Mouse (Mus musculus) urinary bladder, postnatal 25 days (tissue): ENCODE measurements around the gene Tpcn1.

Experiments used
- DNase-seq: peaks from one replicate; pipeline ENCODE4 v3.0.0; 2022; ENCODE audit warnings: low spot score

The Tpcn1 gene

DNA sequence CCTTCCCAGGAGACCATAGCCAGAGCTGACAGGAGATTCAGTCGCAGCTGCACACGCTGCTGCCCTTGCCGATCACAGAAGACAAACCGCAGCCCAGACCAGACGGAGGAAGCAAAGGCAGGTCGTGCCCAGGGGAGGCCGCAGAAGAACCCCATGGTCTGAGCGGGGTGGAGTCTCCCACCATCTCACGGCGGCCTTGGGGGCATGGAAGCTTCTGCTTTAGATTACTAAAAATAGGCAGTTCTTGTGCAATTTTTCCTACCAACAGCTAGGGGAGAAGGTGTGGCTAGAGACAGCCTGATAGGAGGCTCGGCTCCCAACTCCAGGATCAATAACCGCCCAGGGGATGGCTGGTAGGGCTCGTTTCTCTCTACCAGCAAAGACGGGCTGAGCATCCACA is 29.7 kb downstream of the Tpcn1 start:
- DNase-seq: no peak

DNA sequence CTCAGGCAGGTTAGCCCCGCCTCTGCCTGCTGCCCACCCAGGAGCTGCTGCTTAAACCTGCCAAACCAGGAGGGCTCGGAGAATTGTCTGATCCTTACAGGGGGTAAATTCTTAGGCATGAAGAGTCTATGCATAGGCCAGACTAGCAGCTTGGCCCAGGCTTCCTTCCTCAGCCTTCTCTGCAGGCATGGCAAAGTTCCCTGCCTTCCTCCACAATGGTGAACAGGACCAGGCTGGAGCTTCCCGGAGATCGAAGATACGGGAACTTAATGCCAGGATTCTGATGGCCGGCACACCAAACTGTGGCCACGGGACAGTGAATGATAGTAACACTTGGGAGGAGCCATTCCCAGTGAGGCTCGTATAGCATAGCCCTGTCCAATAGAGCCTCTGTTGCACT is 30.4 kb downstream of the Tpcn1 start:
- no peak for DNase-seq

DNA sequence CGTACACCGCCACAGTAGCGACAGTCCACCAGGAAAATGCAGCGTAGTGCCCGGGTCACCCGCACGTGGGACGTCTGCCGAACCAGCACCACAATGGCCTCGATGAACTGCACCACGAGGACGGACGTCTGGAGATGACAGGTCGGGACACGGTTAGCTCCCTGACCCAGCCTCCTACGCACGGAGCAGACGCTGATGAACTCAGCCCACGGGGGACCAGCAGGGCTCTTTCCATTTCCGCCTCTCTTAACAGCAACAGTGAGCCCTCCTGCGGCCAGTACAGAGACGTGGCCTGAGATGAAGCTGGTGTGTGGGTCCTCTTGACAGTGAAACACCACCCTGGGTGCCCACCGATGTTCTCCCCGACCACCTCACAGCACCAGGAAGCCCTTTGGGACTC is 32.6 kb downstream of the Tpcn1 start:
- no peak for DNase-seq

DNA sequence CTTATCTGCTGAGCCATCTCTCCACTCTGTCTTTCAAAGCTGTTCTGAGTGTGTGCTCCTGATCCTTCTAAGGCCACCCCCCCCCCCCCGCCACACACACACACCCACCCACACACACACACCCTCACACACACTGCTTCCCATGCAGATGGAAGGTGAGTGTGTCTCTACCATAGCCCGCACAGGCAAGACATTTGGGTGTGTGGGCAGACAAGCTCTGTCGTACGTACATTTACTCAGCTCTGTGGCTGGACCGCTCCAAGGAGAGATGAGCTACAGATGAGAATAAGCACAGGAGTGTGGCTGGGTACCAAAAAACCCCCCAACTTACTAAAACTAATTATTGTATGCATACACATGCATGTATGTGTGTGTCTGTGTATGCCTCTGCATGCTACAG is 37.8 kb downstream of the Tpcn1 start:
- DNase-seq: no peak

DNA sequence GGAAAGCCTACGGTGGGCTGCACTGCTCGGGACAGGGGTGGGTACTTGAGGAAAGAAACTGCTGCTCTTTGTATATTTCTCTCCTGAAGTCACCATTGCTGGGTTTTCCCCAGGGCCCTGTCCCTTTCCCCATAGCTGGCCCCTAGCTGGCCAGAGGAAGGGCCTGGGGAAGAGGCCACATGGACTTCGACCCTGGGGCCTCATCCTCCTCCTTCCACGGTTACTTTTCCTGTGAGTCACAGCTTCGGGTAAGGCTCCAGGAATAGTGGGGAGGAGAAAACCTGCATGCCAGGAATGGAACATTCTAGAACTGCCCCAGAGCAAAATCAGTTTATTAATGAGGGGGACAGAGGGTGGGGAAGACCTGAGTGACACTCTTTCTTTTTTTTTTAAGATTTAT is 38.3 kb downstream of the Tpcn1 start:
- DNase-seq: no peak

DNA sequence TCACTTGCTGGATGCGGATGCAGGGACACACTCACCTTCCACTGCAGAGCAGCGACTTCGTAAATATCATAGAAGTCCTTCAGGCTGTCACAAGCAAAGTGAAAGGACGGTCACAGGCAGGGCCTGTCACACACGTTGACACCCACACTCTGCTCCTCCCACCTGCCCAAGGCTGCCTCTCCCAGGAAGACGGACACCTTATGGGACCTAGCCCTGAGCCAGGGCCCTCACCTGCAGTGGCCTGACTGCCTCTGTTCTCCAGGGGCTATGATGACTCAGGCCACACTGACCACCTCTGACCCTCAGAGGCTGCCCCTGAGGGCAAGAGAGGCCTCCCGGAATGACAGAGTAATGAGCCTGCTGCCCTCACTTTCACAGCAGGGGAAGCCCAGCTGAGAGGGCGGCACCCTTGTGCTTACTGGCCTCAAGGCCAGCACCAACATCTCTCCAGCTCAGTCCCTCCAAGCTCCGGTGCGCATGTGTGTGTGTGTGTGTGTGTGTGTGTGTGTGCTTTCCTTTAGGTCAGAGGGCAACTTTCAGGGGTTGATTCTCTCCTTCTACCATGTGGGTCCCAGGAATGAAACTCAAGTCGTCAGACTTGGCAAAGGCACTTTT is 40.1 kb downstream of the Tpcn1 start:
- DNase-seq: no peak

DNA sequence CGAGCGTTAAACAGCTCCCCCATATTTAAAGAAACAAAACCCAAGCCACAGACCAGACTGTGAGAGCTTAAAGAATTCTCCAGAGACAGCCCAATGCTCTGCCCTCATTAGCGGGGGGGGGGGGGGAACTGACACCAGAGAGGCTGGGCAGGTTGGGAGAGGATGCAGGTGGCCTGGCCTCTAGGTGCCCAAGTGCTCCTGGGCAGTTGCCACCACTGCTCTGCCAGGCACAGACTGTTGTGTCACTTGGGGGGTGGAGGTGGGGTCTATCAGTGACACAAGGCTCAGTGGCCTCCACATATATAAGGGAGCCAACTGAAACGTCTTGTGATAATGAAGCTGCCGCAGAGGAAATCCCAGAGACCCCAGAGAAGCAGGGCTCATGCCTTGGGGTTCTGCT is 51.8 kb downstream of the Tpcn1 start:
- DNase-seq: no peak

DNA sequence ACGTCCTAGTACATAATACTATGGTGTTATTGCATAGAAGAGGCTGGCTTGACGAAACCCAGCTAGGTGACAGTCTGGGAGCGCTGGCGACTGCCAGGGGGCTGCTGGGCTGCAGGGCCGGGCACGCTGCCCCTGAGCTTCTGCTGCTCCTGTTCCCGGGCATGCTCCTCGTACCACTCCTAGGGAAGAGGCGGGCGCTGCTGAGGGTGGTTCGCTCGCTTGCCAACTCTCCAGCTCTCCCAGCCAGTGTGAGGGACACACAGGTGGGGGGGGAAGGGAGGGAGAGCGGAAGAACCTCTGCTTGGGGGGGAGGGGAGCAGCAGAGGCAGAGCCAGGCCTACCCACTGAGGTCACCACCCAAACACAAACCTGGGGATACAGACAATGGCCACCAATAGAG is 52.4 kb downstream of the Tpcn1 start:
- no peak for DNase-seq

DNA sequence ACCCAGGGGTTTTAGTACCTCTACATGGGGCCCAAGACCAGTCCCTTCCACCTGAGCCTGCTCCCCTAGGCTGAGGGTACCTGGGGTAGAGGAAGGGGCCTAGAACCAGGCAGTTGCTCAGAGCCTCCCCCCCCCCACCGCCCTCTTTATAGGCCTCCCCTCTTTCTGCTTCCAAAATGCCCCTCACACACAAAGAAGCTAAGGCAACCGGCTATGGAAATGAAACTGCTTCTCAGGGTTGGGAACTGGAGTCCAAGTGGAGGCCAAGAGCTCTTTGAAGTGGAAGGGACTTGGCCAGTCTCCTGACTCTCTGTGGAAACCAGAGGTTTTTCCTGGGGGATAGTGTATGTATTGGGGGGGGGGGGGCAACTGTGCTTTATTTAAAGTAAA is 53.8 kb downstream of the Tpcn1 start:
- no peak for DNase-seq

DNA sequence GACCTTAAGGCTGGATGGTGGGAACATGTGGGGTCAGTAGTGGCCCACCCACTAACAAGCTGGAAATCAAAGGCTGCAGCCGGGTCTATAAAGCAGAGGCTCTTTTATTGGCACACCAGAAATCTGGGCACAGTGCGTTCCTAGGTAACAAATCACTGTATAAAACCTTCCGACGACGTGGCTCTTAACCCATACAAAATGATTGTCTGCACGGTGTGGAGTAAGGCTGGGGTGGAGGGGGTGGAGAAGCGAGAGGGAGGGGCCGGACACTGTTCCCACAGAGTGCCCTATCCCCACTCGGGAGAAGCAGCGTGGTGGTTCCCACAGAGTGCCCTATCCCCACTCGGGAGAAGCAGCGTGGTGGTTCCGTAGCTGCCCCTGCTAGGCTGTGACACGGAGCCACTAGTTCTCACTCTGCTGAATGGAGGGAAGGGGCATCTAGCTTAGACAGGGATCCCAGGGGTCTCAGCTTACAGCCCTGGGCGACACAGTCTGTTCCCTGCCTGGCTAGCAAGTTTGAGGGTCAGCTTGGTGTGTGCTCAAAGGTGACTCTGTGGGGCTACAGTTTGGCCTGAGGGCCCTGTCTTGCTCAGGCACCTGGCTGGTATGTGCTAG is 54.3 kb downstream of the Tpcn1 start:
- DNase-seq: no peak

DNA sequence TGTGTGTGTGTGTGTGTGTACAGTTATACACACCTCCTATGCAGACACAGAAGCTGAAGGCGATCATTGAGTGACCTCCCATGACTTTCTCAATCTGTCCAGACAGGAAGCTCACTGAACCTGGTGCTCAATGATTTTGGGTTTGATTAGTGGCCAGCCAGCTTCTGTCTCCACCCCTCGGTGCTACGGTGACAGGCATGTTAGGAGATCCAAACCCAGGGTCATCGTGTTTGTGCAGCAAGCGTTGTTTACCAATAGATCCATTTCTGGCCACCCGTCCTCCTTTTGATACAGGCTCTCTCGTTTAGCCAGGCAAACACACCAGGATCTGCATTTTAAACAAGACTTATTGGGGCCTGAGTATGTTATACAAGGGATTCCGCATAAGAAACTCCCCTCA is 56.8 kb downstream of the Tpcn1 start:
- DNase-seq: no peak

DNA sequence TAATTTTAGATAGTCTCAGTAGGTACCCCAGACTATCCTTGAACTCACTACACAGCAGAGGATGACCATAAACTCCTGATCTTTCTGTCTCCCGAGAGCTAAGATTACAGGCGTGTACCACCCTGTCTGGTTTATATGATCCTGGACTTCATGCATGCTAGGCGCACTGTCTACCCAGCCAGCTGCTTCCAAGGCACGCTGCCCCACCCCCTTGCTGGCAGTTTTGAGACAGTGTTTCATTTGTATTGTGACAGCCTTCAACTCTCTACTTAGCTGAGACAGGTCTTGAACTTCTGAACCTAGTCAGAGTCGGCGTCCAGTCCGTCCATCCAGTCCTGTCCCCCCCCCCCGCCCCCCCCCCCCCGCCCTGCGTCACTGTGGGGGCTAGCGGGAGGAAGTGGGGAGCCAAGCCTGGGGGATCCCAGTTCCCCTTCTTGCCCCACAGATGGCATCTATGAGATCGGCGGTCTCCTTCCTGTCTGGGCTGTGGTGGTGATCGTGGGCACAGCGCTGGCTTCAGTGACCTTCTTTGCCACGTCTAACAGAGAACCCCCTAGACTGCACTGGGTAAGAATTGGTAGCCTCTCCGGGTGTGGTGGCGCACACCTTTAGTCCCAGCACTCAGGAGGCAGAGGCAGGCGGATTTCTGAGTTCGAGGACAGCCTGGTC is 61.0 kb downstream of the Tpcn1 start:
- no peak for DNase-seq

DNA sequence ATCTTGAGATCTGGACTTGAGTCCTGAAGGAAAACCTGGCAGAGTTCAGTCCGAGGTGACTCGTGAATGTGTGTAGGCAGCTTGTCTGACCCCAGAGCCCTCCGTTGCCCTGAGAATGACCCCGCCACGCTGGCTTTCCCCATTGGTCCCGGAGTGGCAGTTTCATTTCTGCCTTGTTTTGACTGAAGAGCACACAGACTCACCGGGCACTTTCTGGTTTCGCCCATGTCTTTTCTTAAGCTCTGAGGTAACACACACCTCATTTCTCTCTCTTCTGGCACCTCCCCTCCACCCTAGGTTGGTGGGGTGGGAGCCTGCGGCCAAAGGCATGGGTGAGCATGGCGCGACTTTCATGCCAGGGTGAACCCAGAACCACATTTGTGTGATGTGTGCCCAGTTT is 62.2 kb downstream of the Tpcn1 start:
- DNase-seq: no peak

DNA sequence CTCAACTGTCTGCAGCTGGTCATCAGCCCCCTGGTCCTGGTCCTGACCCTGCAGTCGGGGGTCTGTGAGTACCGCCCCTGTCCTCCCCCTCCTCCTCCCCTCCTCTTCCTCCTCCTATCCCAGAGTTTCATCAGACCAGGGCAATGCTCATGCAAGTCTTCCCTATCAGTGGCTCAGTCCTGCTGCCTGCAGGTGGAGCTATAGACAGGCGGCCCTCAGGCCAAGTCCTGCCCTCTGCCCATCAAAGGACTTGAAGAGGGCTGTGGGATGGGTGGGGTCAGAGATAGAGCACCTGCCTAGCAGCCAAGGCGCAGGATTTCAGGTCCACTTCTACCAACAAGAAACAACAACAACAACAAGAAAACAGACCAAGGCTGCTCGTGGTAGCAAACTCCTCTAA is 62.7 kb downstream of the Tpcn1 start:
- no peak for DNase-seq

DNA sequence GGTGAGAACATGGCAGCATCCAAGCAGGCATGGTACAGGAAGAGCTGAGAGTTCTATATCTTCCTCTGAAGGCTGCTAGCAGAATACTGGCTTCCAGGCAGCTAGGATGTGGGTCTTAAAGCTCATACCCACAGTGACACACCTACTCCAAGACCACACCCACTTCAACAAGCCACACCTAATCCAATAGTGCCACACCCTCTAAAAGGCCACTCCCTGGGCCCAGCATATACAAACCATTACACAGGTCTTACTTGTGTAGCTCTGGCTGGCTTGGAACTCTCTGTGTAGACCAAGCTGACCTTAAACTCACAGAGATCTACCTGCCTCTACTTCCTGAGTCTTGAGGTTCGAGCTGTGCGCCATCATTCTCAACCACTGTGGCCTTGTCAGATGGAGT is 63.7 kb downstream of the Tpcn1 start:
- DNase-seq: no peak

DNA sequence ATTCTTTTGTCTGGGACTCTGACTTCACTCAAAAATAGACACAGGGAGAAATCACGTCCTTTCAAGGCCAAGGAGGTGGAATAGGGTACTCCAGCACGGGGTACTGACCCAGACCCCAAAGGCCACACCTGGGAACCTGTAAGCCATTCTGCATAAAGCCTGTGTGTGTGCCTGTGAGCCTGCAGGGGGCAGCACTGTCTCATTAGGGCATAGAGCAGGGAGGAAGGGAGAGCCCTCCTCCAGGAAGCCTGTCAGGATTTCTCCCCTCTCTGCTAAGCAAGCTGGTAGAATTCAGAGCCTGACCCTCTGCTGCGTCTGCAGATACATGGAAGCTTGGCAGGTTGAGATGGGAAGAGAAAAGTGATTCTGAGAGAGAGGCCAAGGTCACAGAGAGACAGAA is 65.8 kb downstream of the Tpcn1 start:
- DNase-seq: peak; percentile 27

DNA sequence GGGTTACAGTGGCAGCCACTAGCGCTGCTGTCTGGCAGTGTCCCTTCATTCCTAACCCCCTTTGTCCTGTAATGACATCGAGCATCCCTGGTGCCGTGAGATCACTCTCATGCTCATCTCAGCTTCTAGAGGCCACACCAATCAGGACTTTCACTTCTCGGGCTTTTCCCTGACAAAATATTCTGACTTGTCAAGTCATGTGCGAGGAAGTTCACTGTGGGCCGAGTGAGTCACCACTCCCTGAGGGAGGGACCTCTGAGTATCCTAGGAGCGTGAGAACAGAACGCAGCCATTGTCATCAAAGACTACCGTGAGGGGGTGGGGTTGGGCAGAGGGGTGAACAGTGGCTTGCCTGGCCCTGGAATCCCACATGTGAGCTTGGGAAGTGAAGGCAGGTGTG is 70.9 kb downstream of the Tpcn1 start:
- peak; percentile 46 for DNase-seq

DNA sequence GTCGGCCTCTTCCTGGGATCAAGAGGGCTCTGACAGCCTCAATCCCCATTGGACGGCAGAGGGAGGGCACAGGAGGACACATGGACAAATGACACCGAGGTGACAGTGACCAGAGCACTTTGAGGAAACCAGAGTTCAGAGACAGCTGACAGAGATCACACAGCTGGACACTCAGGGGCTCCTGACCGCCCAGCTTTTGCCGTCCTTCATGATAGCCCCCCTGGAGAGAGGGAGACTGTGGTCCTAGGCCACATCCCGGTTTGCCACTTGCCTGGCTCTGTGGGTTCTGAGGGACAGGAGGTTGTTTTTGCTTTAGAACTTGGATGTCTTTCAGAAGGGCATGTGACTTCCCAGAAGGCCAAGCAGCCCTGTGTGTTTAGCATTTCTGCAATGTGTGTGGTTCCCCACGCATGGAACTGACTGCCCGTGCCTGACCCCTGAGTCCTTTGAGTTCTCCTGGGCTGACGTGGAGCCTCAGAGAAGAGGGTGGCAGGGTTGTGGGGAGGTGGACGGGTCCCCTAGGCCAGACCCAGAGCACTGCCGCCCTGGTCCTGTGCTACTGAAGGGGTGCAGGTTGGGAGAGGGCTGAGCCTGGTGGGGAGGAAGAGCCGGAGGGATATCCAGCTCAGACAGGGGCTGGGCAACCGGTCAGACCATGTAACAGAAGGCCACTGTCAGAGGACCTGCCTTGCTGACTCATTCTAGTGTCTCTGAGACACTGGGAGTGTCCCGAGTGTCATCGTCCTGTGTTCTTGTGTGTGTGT is 72.1 kb downstream of the Tpcn1 start:
- peak; percentile 26 for DNase-seq

DNA sequence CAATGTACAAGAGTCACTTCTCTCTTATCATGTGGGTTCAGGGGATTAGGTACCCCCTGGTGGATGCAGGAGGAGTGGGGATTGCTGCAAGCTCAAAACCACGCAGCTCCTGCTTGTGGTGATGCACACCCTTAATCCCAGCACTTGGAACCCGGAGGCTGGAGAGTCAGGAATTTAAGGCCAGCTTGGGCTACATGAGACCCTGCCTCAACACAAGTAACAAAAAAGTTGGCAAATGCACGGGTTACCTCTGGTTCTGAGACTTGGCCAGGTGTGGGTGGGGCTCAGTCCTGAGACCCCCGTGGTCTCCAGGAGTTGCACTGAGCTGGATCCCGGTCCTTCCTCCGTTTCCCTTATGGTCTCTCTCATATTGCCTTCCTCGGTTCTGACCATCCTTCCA is 73.0 kb downstream of the Tpcn1 start:
- DNase-seq: no peak

DNA sequence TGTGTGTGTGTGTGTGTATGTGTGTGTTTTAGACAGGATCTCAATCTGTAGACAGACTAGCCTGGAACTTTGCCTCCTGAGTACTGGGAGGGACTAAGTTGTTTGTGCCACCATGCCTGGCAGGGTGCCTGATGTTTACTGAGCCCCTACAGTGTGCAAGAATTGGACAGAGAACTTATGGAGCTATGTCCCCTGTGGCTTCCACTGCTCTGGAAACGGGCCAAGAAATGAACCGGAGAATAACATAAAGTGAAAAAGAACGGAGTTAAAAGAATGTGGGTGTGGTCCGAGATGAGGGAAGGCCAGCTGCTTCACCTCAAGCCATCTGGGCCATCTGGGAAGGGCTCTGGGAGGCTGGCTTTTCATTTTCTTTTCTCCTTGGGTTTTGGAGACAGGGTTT is 73.7 kb downstream of the Tpcn1 start:
- DNase-seq: peak; percentile 49

DNA sequence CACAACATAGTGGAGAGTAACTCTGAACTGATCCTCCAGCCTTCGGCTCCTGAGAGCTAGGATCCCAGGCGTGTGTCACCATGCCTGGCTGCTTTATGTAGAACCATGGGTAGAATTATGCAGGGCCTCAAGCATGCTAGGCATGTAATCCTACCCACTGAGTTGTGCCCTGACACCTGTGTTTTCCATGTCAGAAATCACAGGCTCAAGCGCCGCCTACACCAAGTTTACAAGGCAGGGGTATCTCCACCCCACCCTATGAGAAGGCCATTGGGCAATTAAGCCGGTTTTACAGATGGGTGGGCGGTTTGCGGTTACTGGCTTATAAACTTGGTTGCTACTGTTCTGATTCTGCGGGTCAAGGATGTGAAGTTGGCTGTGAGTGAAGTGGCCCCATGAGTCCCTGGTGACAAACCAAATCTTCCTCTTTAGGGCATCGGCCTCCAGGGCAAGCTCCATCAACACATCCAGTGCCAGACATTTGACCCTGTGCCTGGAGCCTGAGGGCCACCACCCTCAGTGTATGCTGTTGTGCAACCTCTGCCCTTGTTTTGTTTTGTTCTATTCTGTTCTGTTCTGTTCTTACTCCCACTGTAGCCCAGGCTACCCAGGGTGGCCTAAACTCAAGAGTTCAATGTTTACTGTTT is 74.3 kb downstream of the Tpcn1 start:
- DNase-seq: no peak

DNA sequence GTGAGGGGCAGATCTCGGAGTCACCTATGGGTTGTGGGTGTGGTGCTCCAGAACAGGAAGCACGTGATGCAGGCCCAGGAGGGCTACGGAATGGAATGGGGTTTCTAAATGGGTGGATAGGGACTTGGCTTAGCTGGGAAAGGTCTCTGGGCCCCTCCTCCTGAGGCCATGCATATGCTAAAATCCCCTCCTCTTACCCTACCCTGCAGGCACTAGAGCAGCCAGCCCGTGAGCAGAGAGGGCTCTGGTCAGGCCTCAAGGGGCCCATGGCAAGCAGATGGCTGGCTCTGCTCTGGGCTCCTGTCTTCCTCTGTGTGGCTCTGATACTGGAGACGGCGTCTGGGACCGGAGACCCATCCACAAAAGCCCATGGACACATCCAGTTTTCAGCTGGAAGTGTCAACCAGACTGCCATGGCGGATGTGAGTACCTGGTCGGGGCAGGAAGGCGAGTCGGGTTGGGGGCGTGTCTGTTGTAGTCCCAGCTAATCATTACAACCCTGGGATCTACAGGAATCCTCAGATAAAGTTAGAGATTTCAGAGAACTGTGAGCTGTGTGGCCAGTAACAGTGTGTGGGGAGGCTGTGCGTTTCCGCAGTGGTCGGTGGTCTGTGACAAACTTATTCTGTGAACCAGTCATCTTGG is 75.4 kb downstream of the Tpcn1 start:
- DNase-seq: no peak
